Mouse (Mus musculus) erythroblast, embryonic 14.5 days (primary cell): Measurements from ENCODE around the gene Mfsd2a.

Experiments used
- GATA1 ChIP-seq: IDR thresholded peaks from 2 replicates; pipeline ENCODE4 v1.6.1; 2012; ENCODE audit warnings: low read length, inconsistent platforms, mixed read lengths
- TAL1 ChIP-seq: IDR thresholded peaks from 3 replicates; pipeline ENCODE4 v1.6.1; 2012; ENCODE audit warnings: low read length, inconsistent platforms, mixed read lengths

- TF ChIP-seq GATA1 (no peak), TAL1 (no peak)
These were observed 21.5 kb upstream of the Mfsd2a start for GRCm38 (mm10) chr4:122982537-122982936.
